Mouse (Mus musculus) subcutaneous adipose tissue, adult 2 months (tissue): ENCODE measurements around the gene Zfp84. TPM values are rescaled to one million over a fixed set of nuclear protein-coding genes. Genes with fewer than 3 reads are reported as not detected.

Experiments used
- polyA plus RNA-seq: library from polyadenylated mRNA; depleted of rRNA; stranded (reverse); fragments of >200 nt; gene quantifications from 2 replicates; pipeline ENCODE4 v1.2.3, GENCODE M21; 2012; ENCODE audit warnings: low replicate concordance; rRNA removed

The Zfp84 gene
- polyA plus RNA-seq = 3.8 and 8.0 TPM in 2 replicates

DNA sequence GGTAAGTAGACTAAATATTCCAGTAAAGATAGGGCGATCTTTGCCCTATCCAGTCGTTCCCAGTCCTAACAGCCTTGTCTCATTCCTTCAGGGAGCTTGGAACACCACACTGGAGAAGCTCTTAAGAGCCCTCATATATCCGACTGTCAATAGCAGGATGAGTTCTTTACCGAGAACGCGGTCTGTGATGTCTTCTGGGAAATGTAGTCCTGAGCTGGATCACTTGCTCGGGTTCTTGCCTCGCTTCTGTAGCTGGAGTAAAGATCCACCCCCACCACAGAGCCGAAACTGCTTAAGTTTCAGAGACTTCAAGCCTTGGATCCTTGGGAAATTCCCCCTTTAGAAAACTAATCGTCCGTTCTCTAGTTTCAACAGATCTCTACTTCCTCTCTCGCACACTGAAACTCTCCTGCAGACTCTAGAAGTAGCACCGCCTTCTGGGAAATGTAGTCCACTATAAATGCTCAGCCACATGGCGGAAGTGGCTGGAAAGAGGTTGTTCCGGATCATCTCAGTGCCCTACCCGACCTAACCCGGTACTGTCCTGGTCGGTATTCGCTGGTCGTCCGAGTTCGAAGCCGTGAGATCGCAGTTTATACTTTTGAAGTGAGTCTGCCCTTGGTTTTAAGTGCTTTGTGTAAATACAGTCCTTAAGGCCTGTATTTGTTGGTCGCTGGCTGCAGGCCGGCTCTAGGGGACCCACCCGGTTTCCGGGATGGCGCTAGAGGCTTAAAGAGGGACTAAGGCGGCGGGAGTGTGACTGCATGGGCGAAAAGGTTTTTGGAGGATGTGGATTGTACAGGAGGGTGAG, at the start of gene Zfp84:
TSS of gene Zfp84 (plus strand) at position 463 of the 811 bp plus-strand sequence.

DNA sequence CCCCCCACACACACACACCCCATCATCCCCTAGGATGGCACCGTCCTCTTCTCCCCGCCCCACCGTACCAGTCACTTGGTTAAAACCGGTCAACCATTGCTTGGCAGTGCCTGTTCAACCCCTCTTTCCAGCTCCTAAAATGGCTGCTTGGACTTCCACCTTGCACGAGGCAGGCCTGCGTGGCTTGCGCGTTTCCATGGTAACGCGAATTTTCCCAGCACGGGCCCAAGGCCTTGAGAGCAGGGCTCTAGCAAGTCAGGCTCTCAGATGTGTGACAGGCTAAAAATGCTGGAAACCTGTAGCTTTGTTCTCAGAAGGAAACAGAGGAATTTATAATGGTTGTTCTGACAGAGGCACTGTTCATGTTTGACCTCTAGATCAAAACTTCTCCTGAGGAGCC, 41.5 kb upstream of the Zfp84 start, which contains the start of gene Catsperg2:
TSS of gene Catsperg2 (minus strand) at position 173 of the 400 bp plus-strand sequence.

DNA sequence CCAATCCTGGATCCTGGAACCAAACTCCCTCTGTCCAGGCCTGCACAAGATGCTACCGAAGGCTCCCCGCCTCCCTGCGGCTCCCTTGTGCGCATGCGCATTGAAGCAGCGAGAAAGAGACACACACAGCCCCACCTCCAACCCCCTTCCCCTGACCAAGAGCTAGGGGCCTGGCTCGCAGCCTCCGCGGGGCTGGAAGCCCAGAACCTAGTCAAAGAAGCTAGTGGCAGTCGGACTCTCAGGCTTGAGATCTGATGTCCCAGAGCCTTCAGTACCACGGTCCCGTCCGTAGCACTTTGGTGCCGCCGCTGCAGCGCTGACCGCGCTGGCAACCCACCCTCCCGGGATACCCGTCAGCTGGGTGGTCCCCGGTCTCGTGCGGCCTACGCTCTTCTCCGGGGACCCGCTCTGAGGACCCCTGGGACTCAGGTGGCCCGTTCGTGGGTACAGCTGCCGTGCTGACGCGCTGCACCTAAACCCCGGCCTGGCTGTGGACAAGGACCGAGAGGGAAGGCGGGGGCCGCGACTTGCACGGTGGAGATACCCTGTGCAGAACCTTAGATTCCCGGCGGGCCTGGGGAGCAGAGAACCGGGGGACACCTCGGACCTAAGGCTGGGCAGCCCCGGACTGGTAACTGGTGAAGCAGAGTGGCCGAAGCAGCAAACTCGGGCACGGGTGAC, 15.7 kb downstream of the Zfp84 start, which contains the start of gene Zfp30:
TSS of gene Zfp30 (plus strand) at position 128 of the 681 bp plus-strand sequence.

DNA sequence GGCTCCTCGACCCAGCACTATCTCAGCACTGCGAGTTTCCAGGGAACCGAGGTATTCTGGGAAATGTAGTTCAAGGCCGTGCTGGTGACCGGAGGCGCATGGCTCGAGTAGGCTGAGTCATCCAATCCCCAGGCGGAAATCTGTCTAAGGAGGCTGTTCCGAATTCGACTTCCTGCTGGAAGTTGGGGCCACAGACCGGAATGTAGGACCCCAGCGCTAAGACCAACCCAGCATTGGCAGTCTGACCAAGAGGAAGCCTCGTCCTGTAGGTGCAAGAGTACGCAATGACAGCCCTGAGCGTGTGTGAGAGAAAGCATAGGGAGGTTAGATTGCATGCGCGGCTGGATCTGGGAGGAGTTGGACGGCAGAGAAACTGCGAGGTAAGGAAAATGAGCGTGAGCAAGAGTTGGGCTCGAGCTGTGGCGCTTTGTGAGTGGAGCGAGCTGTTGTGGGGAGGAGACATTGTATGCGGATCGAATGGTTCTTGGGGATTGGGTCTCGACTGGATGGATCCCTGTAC, 47.6 kb downstream of the Zfp84 start, which contains the start of gene Zfp790:
TSS of gene Zfp790 (plus strand) at position 205 of the 520 bp plus-strand sequence.

Other genes starting within 250 kb of the Zfp84 start
- 25.5 and 48.6 TPM in 2 replicates for gene Sipa1l3, start 249.9 kb upstream of the Zfp84 start, polyA plus RNA-seq
- gene Catsperg2, start 41.5 kb upstream of the Zfp84 start, polyA plus RNA-seq = not detected in 2 replicates
- 1.7 and 3.9 TPM in 2 replicates for gene Zfp30, start 15.4 kb downstream of the Zfp84 start, polyA plus RNA-seq
- gene Zfp790, start 47.6 kb downstream of the Zfp84 start, polyA plus RNA-seq = 2.6 and 4.0 TPM in 2 replicates
- gene Zfp940, start 85.1 kb downstream of the Zfp84 start, polyA plus RNA-seq = 0.39 and 1.1 TPM in 2 replicates
- gene Zfp420, start 91.4 kb downstream of the Zfp84 start, polyA plus RNA-seq = 1.9 and 3.3 TPM in 2 replicates
- 3.1 and 6.1 TPM in 2 replicates for gene Zfp27, start 138.0 kb downstream of the Zfp84 start, polyA plus RNA-seq
- gene Zfp383, start 139.7 kb downstream of the Zfp84 start, polyA plus RNA-seq = 2.2 and 3.9 TPM in 2 replicates
- 4.5 and 9.0 TPM in 2 replicates for gene Zfp74, start 185.5 kb downstream of the Zfp84 start, polyA plus RNA-seq
- gene Zfp568, start 215.4 kb downstream of the Zfp84 start, polyA plus RNA-seq = 3.8 and 8.7 TPM in 2 replicates